Mouse (Mus musculus): ENCODE measurements around the gene Xkr8.

GRCm38 (mm10) chr4:132760296-132760695, 27.9 kb upstream of the Xkr8 start:
- TF ChIP-seq CTCF (IDR thresholded peaks at IDR 0.05; ENCODE audit: control insufficient read depth, insufficient read depth, insufficient read length) (no peak), USF1 (IDR thresholded peaks at IDR 0.05; ENCODE audit: low read depth) (no peak)
